Mouse (Mus musculus) retina, embryonic 14.5 days (tissue): Measurements from ENCODE around the gene Prr13.

ENCODE experiments used
- DNase-seq: peaks from one replicate; pipeline ENCODE4 v3.0.0-alpha.2; 2015; ENCODE audit warnings: low spot score

The Prr13 gene

DNA sequence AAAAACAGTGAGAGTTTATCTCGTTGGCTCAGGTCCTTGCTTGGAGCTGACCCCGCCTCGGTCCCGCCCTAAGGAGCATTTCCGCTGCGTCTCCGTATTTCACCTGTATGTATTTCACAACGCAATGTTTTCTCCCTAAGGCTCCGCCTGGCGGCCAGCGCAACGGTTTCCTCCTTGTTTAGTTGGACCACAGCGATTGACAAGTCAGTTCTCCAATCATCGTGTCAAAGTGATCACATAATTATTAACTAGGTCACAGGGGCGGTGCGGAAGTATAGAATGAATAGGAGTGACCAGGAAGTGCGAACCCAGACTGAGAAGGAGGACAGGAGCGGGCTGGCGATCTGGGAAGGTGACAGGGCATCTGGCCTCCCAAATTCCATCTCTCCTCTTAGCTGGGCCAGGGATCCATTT, at the start of gene Prr13:
Gene Prr13 (plus strand): TSS at position 125 of the 414 bp plus-strand sequence.
- DNase-seq, result peak; percentile 99

- DNase-seq, result no peak
These were observed 49.5 kb upstream of the Prr13 start for GRCm38 (mm10) chr15:102409286-102409685.

DNA sequence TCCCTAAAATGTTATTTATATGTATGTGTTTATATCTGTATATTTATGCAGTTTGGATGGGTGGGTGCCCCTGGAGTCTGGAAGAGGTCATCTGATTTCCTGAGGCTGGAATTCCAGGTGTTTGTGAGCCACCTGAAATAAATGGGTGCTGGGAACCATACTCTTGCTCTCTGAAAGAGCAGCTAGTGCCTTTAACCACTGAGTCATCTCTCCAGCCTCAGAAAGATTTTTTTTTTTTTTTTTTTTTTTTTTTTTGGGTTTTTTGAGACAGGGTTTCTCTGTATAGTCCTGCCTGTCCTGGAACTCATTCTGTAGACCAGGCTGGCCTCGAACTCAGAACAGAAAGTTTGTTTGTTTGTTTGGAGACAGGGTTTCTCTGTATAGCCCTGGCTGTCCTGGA, 47.8 kb upstream of the Prr13 start:
- DNase-seq, result no peak

GRCm38 (mm10) chr15:102413687-102414086, 45.1 kb upstream of the Prr13 start:
- DNase-seq, result no peak

DNA sequence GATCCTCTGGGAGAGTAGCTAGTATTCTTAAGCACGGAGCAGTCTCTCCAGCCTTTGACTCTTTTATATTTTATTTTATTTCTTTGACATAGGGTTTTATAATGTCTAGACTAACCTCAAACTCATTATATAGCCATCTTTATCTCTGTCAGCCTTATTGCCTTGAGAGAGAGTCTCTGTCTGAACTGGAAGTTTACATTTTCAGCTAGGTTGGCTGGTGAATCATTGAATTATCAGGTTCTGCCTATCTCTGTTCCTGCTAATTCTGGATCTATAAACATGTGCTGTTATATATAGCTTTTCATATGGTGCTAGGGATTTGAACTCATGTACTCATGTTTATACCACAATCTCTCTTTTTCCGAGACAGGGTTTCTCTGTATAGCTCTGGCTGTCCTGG, 41.3 kb upstream of the Prr13 start:
- no peak for DNase-seq

- no peak for DNase-seq
These were observed 37.8 kb upstream of the Prr13 start for GRCm38 (mm10) chr15:102420986-102421385.

GRCm38 (mm10) chr15:102421437-102421836, 37.4 kb upstream of the Prr13 start:
- peak; percentile 86 for DNase-seq

- DNase-seq, result no peak
These were observed 35.1 kb upstream of the Prr13 start for GRCm38 (mm10) chr15:102423602-102424240.

DNA sequence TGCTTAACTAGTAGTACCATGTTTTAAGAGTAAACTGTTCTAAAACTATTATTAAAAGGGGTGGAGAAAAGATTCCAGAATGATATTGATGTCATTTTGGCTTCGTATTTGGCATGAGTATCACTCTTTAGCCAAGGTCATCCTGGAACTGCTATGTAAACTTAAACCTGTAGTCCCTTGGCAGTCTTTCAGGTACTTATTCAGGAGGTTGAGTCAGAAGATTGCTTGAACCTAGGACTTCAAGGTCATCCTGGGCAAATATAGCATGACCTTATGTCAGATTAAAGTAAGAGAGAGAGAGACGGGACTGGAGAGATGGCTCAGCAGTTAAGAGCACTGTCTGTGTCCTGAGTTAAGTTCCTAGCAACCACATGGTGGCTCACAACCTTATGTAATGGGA, 34.2 kb upstream of the Prr13 start:
- DNase-seq, result no peak

GRCm38 (mm10) chr15:102426963-102427362, 31.9 kb upstream of the Prr13 start:
- no peak for DNase-seq

GRCm38 (mm10) chr15:102432046-102432445, 26.8 kb upstream of the Prr13 start:
- DNase-seq, result no peak

GRCm38 (mm10) chr15:102433173-102433572, 25.7 kb upstream of the Prr13 start:
- DNase-seq, result no peak

GRCm38 (mm10) chr15:102442490-102442889, 16.3 kb upstream of the Prr13 start:
- DNase-seq, result peak; percentile 94

GRCm38 (mm10) chr15:102445146-102445545, 13.7 kb upstream of the Prr13 start, which contains the start of gene Amhr2:
Gene Amhr2, plus strand, starts transcription at chr15:102445367.
- no peak for DNase-seq

GRCm38 (mm10) chr15:102446448-102446847, 12.4 kb upstream of the Prr13 start:
- DNase-seq, result no peak

DNA sequence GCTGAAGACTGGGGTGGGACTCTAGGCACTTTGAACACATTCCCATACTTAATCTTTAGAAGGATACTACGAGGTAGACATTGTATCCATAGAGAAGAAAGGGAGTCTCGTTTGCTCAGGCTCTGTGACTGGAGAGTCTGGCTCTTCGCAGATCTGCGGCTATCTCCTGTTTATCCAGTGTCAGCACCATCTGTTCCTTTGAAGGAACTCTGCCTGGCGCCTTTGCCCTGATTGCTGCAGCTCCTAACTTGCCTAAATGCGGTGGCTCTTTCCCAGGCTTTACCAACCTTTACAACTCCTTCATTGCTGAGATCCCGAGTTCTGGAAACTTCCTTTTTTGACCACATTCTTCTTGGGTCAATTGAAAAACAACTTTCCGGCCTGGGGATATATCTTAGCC, 9.5 kb upstream of the Prr13 start:
- DNase-seq, result no peak

- DNase-seq, result no peak
These were observed 7.9 kb upstream of the Prr13 start for GRCm38 (mm10) chr15:102450928-102451327.

DNA sequence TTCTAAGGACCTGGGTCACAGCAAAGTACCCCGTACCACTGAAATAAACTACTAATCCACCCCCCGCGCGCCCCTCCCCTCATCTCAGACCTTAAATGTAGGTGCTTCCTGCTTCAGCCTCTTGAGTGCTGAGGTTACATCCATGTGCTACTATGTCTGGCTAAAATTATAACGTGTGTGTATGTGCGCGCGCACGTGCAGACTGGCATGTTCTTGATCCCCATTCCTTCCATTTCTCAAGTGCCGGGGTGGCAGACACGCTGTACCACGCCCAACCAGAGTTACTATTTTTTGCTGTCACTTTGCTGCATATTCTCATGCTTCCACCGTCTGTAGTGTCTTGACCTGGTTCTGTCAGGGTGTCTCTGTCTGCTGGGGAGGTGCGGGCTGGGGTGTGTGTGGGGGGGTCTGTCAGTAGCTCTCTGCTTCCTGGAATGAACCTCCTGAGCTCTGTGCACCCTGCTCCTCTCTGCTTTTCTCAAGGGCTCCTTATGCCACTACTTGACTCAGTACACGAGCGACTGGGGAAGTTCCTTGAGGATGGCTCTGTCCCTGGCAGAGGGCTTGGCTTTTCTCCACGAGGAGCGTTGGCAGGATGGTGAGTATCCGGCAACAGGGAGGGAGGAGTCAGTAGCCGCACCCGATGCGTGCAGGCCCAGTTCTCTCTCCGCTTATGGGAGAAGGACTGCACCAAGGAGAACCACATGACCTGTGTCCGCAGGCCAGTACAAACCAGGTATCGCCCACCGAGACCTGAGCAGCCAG, 7.0 kb upstream of the Prr13 start:
- DNase-seq, result no peak

GRCm38 (mm10) chr15:102455993-102456392, 2.8 kb upstream of the Prr13 start:
- DNase-seq, result peak; percentile 58

DNA sequence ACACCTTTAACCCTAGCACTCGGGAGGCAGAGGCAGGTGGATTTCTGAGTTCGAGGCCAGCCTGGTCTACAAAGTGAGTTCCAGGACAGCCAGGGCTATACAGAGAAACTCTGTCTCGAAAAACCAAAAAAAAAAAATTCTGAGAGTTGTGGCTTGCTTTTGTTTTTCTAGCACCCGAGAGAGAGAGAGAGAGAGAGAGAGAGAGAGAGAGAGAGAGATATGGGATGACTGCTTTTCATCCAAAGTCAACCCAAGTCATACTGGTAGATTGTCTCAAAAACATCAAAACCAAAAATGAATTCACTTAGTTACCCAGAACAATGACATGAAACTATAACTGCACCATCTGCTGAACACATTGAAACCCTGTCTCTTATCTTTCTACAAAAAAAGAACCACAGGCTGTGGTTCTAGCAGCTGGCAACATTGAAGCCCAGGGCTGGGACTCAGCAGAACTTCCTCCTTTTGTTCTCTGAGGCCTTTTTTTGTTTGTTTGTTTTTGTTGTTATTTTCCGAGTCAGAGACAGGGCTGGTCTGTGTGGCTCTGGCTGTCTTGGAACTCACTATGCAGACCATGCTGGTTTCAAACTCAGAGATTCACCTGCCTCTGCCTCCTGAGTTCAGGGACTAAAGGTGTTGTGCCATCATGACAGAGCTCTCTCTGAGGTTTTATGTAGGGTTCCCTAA, 635 bp upstream of the Prr13 start:
- no peak for DNase-seq

- no peak for DNase-seq
These were observed 553 bp downstream of the Prr13 start for GRCm38 (mm10) chr15:102459381-102459780.

DNA sequence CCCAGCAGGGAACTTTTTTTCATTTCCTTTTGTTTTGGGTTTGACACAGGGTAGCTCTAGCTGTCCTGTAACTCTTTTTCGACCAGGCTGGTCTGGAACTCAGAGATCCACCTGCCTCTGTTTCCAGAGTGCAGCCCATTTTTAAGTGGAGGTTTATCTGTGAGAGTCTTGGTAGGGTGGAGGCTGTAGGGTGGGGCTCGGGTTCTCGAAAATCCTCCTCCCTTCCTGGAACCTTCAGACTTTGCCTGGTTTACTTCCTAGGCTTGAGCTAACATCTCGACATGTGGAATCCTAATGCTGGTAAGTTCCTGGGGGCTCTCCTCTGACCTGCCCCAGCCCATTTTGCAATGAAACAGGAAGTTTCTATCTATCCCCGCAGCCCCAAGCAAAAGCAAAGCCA, 1.0 kb downstream of the Prr13 start:
- no peak for DNase-seq

GRCm38 (mm10) chr15:102460409-102460808, 1.6 kb downstream of the Prr13 start:
- no peak for DNase-seq
